Mouse (Mus musculus) cerebellum, adult 2 months (tissue): ENCODE results near the gene Tnfrsf11a.

Experiments
- CTCF ChIP-seq: fragments of 200-500 bp; IDR thresholded peaks from 2 replicates; pipeline ENCODE4 v1.5.1; 2011; ENCODE audit warnings: low read depth, mild to moderate bottlenecking, control low read depth, low read length, moderate library complexity, borderline replicate concordance; ENCODE audit not compliant: insufficient read depth
- POLR2A ChIP-seq: fragments of 200-500 bp; IDR thresholded peaks from 2 replicates; pipeline ENCODE4 v1.6.1; 2011; ENCODE audit warnings: low read length, control low read depth, borderline replicate concordance; ENCODE audit not compliant: insufficient read depth

DNA sequence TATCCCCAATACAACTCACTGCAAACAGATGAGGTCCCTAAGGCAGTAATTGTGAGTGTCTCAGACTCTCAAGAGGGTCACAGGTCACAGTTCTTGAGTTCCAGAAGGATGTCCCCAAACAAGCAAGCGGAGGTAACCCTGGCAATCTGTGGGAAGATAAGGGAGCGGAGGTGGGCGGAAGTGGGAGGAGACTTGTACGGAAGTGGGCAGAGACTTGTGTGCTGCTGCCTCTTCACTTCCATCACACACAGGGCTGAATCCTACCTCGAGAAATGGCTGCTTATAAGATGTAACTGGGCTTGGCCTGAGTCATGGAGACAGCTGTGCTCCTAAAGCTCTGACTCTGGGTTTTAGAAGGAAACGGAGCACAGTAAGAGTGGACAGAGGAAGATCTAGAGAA, 22.4 kb downstream of the Tnfrsf11a start:
- TF ChIP-seq CTCF (no peak), POLR2A (no peak)
